10 mouse cellular contexts compared by ENCODE assay signal in genomic region chr2:118749341-118749884, GRCm38 (mm10). TPM values are rescaled to one million over a fixed set of nuclear protein-coding genes. Genes with fewer than 3 reads are reported as not detected.
DNase-seq lines count a peak whose midpoint lies in the region; ATAC-seq lines count a peak whose summit lies in the region.
"Had no signal": no experiment of that assay in that cellular context is flagged by ENCODE, and none has a peak within 500 bp of the region (broad histone marks: within the 10 kb centered on the region; RNA-seq: fewer than 3 reads in every experiment).

No protein-coding gene starts in this region.

- H3K4me3 ChIP-seq in embryonic facial prominence, embryonic 10.5 days: 0 out of 2 replicates have a peak overlapping the region, but pooled peaks have one; percentile 5
- peak overlapping the region; percentile 12 for H3K4me3 ChIP-seq in hindbrain, embryonic 13.5 days
- no peak overlapping the region for H3K4me3 ChIP-seq in midbrain, embryonic 14.5 days (replicated peaks; ENCODE audit: low read depth, low read length)

- DNase-seq in heart, adult 11 months: peak; percentile 98
- no peak for DNase-seq in heart, postnatal 4 days
- DNase-seq in embryonic facial prominence, embryonic 10.5 days (ENCODE audit: low spot score): no peak
- DNase-seq in midbrain, embryonic 14.5 days: peak; percentile 40
- DNase-seq in adrenal gland, postnatal 14 days: no peak
- no peak for DNase-seq in frontal cortex, postnatal 25 days (ENCODE audit: low spot score in 2 of 2)

- no peaks in the 10 kb centered on the region for H3K9me3 ChIP-seq in embryonic facial prominence, embryonic 10.5 days
- H3K9me3 ChIP-seq in hindbrain, embryonic 13.5 days: no peaks in the 10 kb centered on the region
- no peaks in the 10 kb centered on the region for H3K9me3 ChIP-seq in midbrain, embryonic 14.5 days (ENCODE audit: control insufficient read depth, low read length)

- peak overlapping the region; percentile 29 for H3K4me2 ChIP-seq in hindbrain, embryonic 13.5 days
- peak overlapping the region; percentile 28 for H3K4me2 ChIP-seq in midbrain, embryonic 14.5 days (ENCODE audit: low read length)

- no peak for ATAC-seq in hindbrain, embryonic 13.5 days (ENCODE audit: low FRiP score)
- no peak for ATAC-seq in midbrain, embryonic 14.5 days (ENCODE audit: low FRiP score, low TSS enrichment)
- no peak for ATAC-seq in erythroid progenitor cell, adult 5-6 weeks (replicated peaks; ENCODE audit: low FRiP score, poor library complexity, severe bottlenecking)

- 30% methylated on average over 10 of the region's 10 CpGs for WGBS in embryonic facial prominence, embryonic 10.5 days
- WGBS in hindbrain, embryonic 13.5 days: 12% methylated on average over 10 of the region's 10 CpGs
- WGBS in midbrain, embryonic 14.5 days: 18% methylated on average over 10 of the region's 10 CpGs

- H3K27me3 ChIP-seq in embryonic facial prominence, embryonic 10.5 days (replicated peaks; ENCODE audit: low read depth, poor library complexity, severe bottlenecking): peaks cover 52% of the 10 kb centered on the region
- peaks cover 6% of the 10 kb centered on the region for H3K27me3 ChIP-seq in hindbrain, embryonic 13.5 days
- H3K27me3 ChIP-seq in midbrain, embryonic 14.5 days (ENCODE audit: control insufficient read depth, insufficient read depth, low read length): peaks cover 4% of the 10 kb centered on the region; the same call in 1 of the 2 replicates

- H3K9ac ChIP-seq in hindbrain, embryonic 13.5 days: peak overlapping the region; percentile 59
- 0 out of 2 replicates have a peak overlapping the region, but pooled peaks have one; percentile 13 for H3K9ac ChIP-seq in midbrain, embryonic 14.5 days (replicated peaks; ENCODE audit: low read length)

- H3K36me3 ChIP-seq in embryonic facial prominence, embryonic 10.5 days (replicated peaks): peaks cover 14% of the 10 kb centered on the region
- H3K36me3 ChIP-seq in hindbrain, embryonic 13.5 days: peaks cover 7% of the 10 kb centered on the region; the same call in 1 of the 2 replicates
- no peaks in the 10 kb centered on the region for H3K36me3 ChIP-seq in midbrain, embryonic 14.5 days (ENCODE audit: control insufficient read depth, insufficient read depth, low read length)

- no peak overlapping the region for H3K27ac ChIP-seq in embryonic facial prominence, embryonic 10.5 days (replicated peaks)
- H3K27ac ChIP-seq in hindbrain, embryonic 13.5 days: peak overlapping the region; percentile 76
- 0 out of 2 replicates have a peak overlapping the region, but pooled peaks have one; percentile 1 for H3K27ac ChIP-seq in midbrain, embryonic 14.5 days (replicated peaks; ENCODE audit: low read depth, low read length)

- H3K4me1 ChIP-seq in embryonic facial prominence, embryonic 10.5 days: peaks cover 62% of the 10 kb centered on the region
- H3K4me1 ChIP-seq in hindbrain, embryonic 13.5 days (replicated peaks): peaks cover 66% of the 10 kb centered on the region
- H3K4me1 ChIP-seq in midbrain, embryonic 14.5 days (ENCODE audit: control insufficient read depth, insufficient read depth, low read length): peaks cover 39% of the 10 kb centered on the region

RNA-seq across cellular contexts. Expression of gene Inafm2, which starts 3.9 kb away (rescaled TPM):
- total RNA-seq in heart, postnatal 4 days (2021): 10 to 100 TPM; 33.9 to 34.9 TPM
- 15.8 and 16.8 TPM in 2 replicates for polyA plus RNA-seq in embryonic facial prominence, embryonic 10.5 days (2016; fragmentation: Nextera tagmentation; extraction: Ambion mirVana)
- 23.5 and 24.8 TPM in 2 replicates for polyA plus RNA-seq in hindbrain, embryonic 13.5 days (2015; fragmentation: Nextera tagmentation; extraction: Ambion mirVana)
- polyA plus RNA-seq in midbrain, embryonic 14.5 days (2014; fragmentation: Nextera tagmentation; extraction: Ambion mirVana): 25.2 and 30.8 TPM in 2 replicates
- 5.0 and 8.4 TPM in 2 replicates for total RNA-seq in erythroid progenitor cell, adult 5-6 weeks (2015; ENCODE audit: low replicate concordance)
- 1.3 and 3.6 TPM in 2 replicates for total RNA-seq in erythroid progenitor cell, adult 5-6 weeks (2017; ENCODE audit: low replicate concordance)
- 28.8 and 30.0 TPM in 2 replicates for total RNA-seq in adrenal gland, postnatal 14 days (2021)

RNA-seq across cellular contexts. Expression of gene Ccdc9b, which starts 13.0 kb away (rescaled TPM):
- 1 to 10 TPM; 6.6 to 7.4 TPM for total RNA-seq in heart, postnatal 4 days (2021)
- polyA plus RNA-seq in embryonic facial prominence, embryonic 10.5 days (2016; fragmentation: Nextera tagmentation; extraction: Ambion mirVana): 0.29 and 0.41 TPM in 2 replicates
- 1.2 and 1.4 TPM in 2 replicates for polyA plus RNA-seq in hindbrain, embryonic 13.5 days (2015; fragmentation: Nextera tagmentation; extraction: Ambion mirVana)
- polyA plus RNA-seq in midbrain, embryonic 14.5 days (2014; fragmentation: Nextera tagmentation; extraction: Ambion mirVana): 0.59 and 0.73 TPM in 2 replicates
- 2.1 TPM in 1 of 2 replicates, not detected in the other for total RNA-seq in erythroid progenitor cell, adult 5-6 weeks (2015; ENCODE audit: low replicate concordance)
- total RNA-seq in erythroid progenitor cell, adult 5-6 weeks (2017; ENCODE audit: low replicate concordance): 0.30 and 0.51 TPM in 2 replicates
- 4.2 and 4.8 TPM in 2 replicates for total RNA-seq in adrenal gland, postnatal 14 days (2021)

RNA-seq across cellular contexts. Expression of gene Plcb2, which starts 21.2 kb away (rescaled TPM):
- total RNA-seq in heart, postnatal 4 days (2021): 1 to 10 TPM; 1.3 to 1.7 TPM
- polyA plus RNA-seq in embryonic facial prominence, embryonic 10.5 days (2016; fragmentation: Nextera tagmentation; extraction: Ambion mirVana): 0.41 and 0.44 TPM in 2 replicates
- polyA plus RNA-seq in hindbrain, embryonic 13.5 days (2015; fragmentation: Nextera tagmentation; extraction: Ambion mirVana): 0.48 and 0.64 TPM in 2 replicates
- polyA plus RNA-seq in midbrain, embryonic 14.5 days (2014; fragmentation: Nextera tagmentation; extraction: Ambion mirVana): 0.40 and 0.74 TPM in 2 replicates
- total RNA-seq in erythroid progenitor cell, adult 5-6 weeks (2015; ENCODE audit: low replicate concordance): 14.3 and 18.4 TPM in 2 replicates
- 9.8 and 12.3 TPM in 2 replicates for total RNA-seq in erythroid progenitor cell, adult 5-6 weeks (2017; ENCODE audit: low replicate concordance)
- total RNA-seq in adrenal gland, postnatal 14 days (2021): 1.1 and 8.7 TPM in 2 replicates

RNA-seq across cellular contexts. Expression of gene Phgr1, which starts 23.2 kb away (rescaled TPM):
- total RNA-seq in heart, postnatal 4 days (2021): not detected
- not detected in 2 replicates for polyA plus RNA-seq in embryonic facial prominence, embryonic 10.5 days (2016; fragmentation: Nextera tagmentation; extraction: Ambion mirVana)
- not detected in 2 replicates for polyA plus RNA-seq in hindbrain, embryonic 13.5 days (2015; fragmentation: Nextera tagmentation; extraction: Ambion mirVana)
- polyA plus RNA-seq in midbrain, embryonic 14.5 days (2014; fragmentation: Nextera tagmentation; extraction: Ambion mirVana): not detected in 2 replicates
- total RNA-seq in erythroid progenitor cell, adult 5-6 weeks (2015; ENCODE audit: low replicate concordance): not detected in 2 replicates
- not detected in 2 replicates for total RNA-seq in erythroid progenitor cell, adult 5-6 weeks (2017; ENCODE audit: low replicate concordance)
- total RNA-seq in adrenal gland, postnatal 14 days (2021): not detected in 2 replicates
- total RNA-seq: hematopoietic stem cell, adult 5-6 weeks; left cerebral cortex, postnatal 36 days had no signal

RNA-seq across cellular contexts. Expression of gene Disp2, which starts 30.1 kb away (rescaled TPM):
- total RNA-seq in heart, postnatal 4 days (2021): under 1 TPM; 0.07 to 0.10 TPM
- 1.2 and 1.4 TPM in 2 replicates for polyA plus RNA-seq in embryonic facial prominence, embryonic 10.5 days (2016; fragmentation: Nextera tagmentation; extraction: Ambion mirVana)
- polyA plus RNA-seq in hindbrain, embryonic 13.5 days (2015; fragmentation: Nextera tagmentation; extraction: Ambion mirVana): 37.3 and 41.5 TPM in 2 replicates
- 49.8 and 50.4 TPM in 2 replicates for polyA plus RNA-seq in midbrain, embryonic 14.5 days (2014; fragmentation: Nextera tagmentation; extraction: Ambion mirVana)
- total RNA-seq in erythroid progenitor cell, adult 5-6 weeks (2015; ENCODE audit: low replicate concordance): not detected in 2 replicates
- 0.26 TPM in 1 of 2 replicates, not detected in the other for total RNA-seq in erythroid progenitor cell, adult 5-6 weeks (2017; ENCODE audit: low replicate concordance)
- 26.3 and 28.1 TPM in 2 replicates for total RNA-seq in adrenal gland, postnatal 14 days (2021)
- total RNA-seq: hematopoietic stem cell, adult 5-6 weeks had no signal

Comparison
In these comparisons a context has a peak if more than half of its experiments do, and no peak if none do; other contexts are left out.
1. DNase-seq: peak in heart, adult 11 months (single experiment) and midbrain, embryonic 14.5 days (single experiment); none in heart, postnatal 4 days (single experiment), embryonic facial prominence, embryonic 10.5 days (single experiment), adrenal gland, postnatal 14 days (single experiment) and frontal cortex, postnatal 25 days (0 of 2).